Mouse (Mus musculus): Measurements from ENCODE around the gene Lpcat1. TPM values are rescaled to one million over a fixed set of nuclear protein-coding genes. Genes with fewer than 3 reads are reported as not detected.
A peak's percentile ranks its signal among the peaks of the same experiment; 100 is the strongest.

Gene Lpcat1
- polyA plus RNA-seq, 1 experiment from 2014 or later, result 63.5 TPM

GRCm38 (mm10) chr13:73435662-73436061 is 31.3 kb upstream of the Lpcat1 start:
- Histone ChIP-seq H3K9me3 (no peaks in the 10 kb centered on the region), H3K27ac (no peak overlapping the region), H3K4me3 (no peak overlapping the region), H3K27me3 (ENCODE audit: poor library complexity, severe bottlenecking) (no peaks in the 10 kb centered on the region), H3K4me1 (peaks cover 4% of the 10 kb centered on the region), H3K36me3 (replicated peaks) (no peaks in the 10 kb centered on the region)
- WGBS, result 82% methylated on average over 7 of the region's 7 CpGs
- no peak for DNase-seq (ENCODE audit: extremely low spot score, low spot score)

GRCm38 (mm10) chr13:73439057-73439456 is 27.9 kb upstream of the Lpcat1 start:
- DNase-seq (ENCODE audit: extremely low spot score, low spot score), result no peak
- Histone ChIP-seq H3K27me3 (ENCODE audit: poor library complexity, severe bottlenecking) (no peaks in the 10 kb centered on the region), H3K27ac (no peak overlapping the region), H3K9me3 (no peaks in the 10 kb centered on the region), H3K4me1 (peaks cover 4% of the 10 kb centered on the region), H3K4me3 (no peak overlapping the region), H3K36me3 (replicated peaks) (no peaks in the 10 kb centered on the region)
- WGBS, result 59% methylated on average over 9 of the region's 9 CpGs

GRCm38 (mm10) chr13:73441032-73441431 is 26.0 kb upstream of the Lpcat1 start:
- no peaks in the 10 kb centered on the region for H3K36me3 ChIP-seq (replicated peaks)
- 86% methylated on average over 4 of the region's 4 CpGs for WGBS
- no peaks in the 10 kb centered on the region for H3K27me3 ChIP-seq (ENCODE audit: poor library complexity, severe bottlenecking)
- no peak overlapping the region for H3K4me3 ChIP-seq
- no peak for DNase-seq (ENCODE audit: extremely low spot score, low spot score)
- H3K4me1 ChIP-seq, result peaks cover 4% of the 10 kb centered on the region
- H3K27ac ChIP-seq, result no peak overlapping the region
- no peaks in the 10 kb centered on the region for H3K9me3 ChIP-seq

- WGBS, result 92% methylated on average over 5 of the region's 5 CpGs
- H3K4me1 ChIP-seq, result peaks cover 10% of the 10 kb centered on the region
- H3K27ac ChIP-seq, result no peak overlapping the region
- no peaks in the 10 kb centered on the region for H3K27me3 ChIP-seq (ENCODE audit: poor library complexity, severe bottlenecking)
- no peaks in the 10 kb centered on the region for H3K36me3 ChIP-seq (replicated peaks)
- DNase-seq (ENCODE audit: extremely low spot score, low spot score), result no peak
- no peak overlapping the region for H3K4me3 ChIP-seq
- H3K9me3 ChIP-seq, result no peaks in the 10 kb centered on the region
Observed at GRCm38 (mm10) chr13:73441686-73442085, 25.3 kb upstream of the Lpcat1 start.

GRCm38 (mm10) chr13:73442431-73442830 is 24.6 kb upstream of the Lpcat1 start:
- 87% methylated on average over 5 of the region's 5 CpGs for WGBS
- H3K27ac ChIP-seq, result no peak overlapping the region
- no peak for DNase-seq (ENCODE audit: extremely low spot score, low spot score)
- H3K4me1 ChIP-seq, result peaks cover 13% of the 10 kb centered on the region
- H3K36me3 ChIP-seq (replicated peaks), result no peaks in the 10 kb centered on the region
- no peak overlapping the region for H3K4me3 ChIP-seq
- H3K27me3 ChIP-seq (ENCODE audit: poor library complexity, severe bottlenecking), result no peaks in the 10 kb centered on the region
- no peaks in the 10 kb centered on the region for H3K9me3 ChIP-seq

- DNase-seq (ENCODE audit: extremely low spot score, low spot score), result no peak
- Histone ChIP-seq H3K27ac (no peak overlapping the region), H3K27me3 (ENCODE audit: poor library complexity, severe bottlenecking) (no peaks in the 10 kb centered on the region), H3K4me1 (peaks cover 13% of the 10 kb centered on the region), H3K9me3 (no peaks in the 10 kb centered on the region), H3K4me3 (no peak overlapping the region), H3K36me3 (replicated peaks) (no peaks in the 10 kb centered on the region)
- 83% methylated on average over 4 of the region's 4 CpGs for WGBS
Observed at GRCm38 (mm10) chr13:73443093-73443821, 23.7 kb upstream of the Lpcat1 start.

- no peak overlapping the region for H3K4me3 ChIP-seq
- H3K27me3 ChIP-seq (ENCODE audit: poor library complexity, severe bottlenecking), result no peaks in the 10 kb centered on the region
- H3K27ac ChIP-seq, result no peak overlapping the region
- H3K36me3 ChIP-seq (replicated peaks), result no peaks in the 10 kb centered on the region
- DNase-seq (ENCODE audit: extremely low spot score, low spot score), result no peak
- H3K9me3 ChIP-seq, result no peaks in the 10 kb centered on the region
- peaks cover 9% of the 10 kb centered on the region for H3K4me1 ChIP-seq
- WGBS, result 81% methylated on average over 2 of the region's 2 CpGs
Observed at GRCm38 (mm10) chr13:73445087-73445486, 21.9 kb upstream of the Lpcat1 start.

GRCm38 (mm10) chr13:73446076-73446475 is 20.9 kb upstream of the Lpcat1 start:
- Histone ChIP-seq H3K4me1 (peaks cover 9% of the 10 kb centered on the region), H3K27me3 (ENCODE audit: poor library complexity, severe bottlenecking) (no peaks in the 10 kb centered on the region), H3K36me3 (replicated peaks) (no peaks in the 10 kb centered on the region), H3K9me3 (no peaks in the 10 kb centered on the region), H3K27ac (no peak overlapping the region), H3K4me3 (no peak overlapping the region)
- no peak for DNase-seq (ENCODE audit: extremely low spot score, low spot score)
- WGBS, result 94% methylated on average over 2 of the region's 2 CpGs

- H3K9me3 ChIP-seq, result no peaks in the 10 kb centered on the region
- DNase-seq (ENCODE audit: extremely low spot score, low spot score), result no peak
- H3K27ac ChIP-seq, result 0 out of 2 replicates have a peak overlapping the region, but pooled peaks have one; percentile 35
- H3K36me3 ChIP-seq (replicated peaks), result no peaks in the 10 kb centered on the region
- no peak overlapping the region for H3K4me3 ChIP-seq
- 74% methylated on average over 4 of the region's 4 CpGs for WGBS
- H3K4me1 ChIP-seq, result peaks cover 9% of the 10 kb centered on the region
- no peaks in the 10 kb centered on the region for H3K27me3 ChIP-seq (ENCODE audit: poor library complexity, severe bottlenecking)
Observed at GRCm38 (mm10) chr13:73446494-73446893, 20.5 kb upstream of the Lpcat1 start.

- WGBS, result 57% methylated on average over 7 of the region's 7 CpGs
- no peak for DNase-seq (ENCODE audit: extremely low spot score, low spot score)
- Histone ChIP-seq H3K36me3 (replicated peaks) (no peaks in the 10 kb centered on the region), H3K4me1 (peaks cover 9% of the 10 kb centered on the region), H3K27me3 (ENCODE audit: poor library complexity, severe bottlenecking) (no peaks in the 10 kb centered on the region), H3K9me3 (no peaks in the 10 kb centered on the region), H3K27ac (peak overlapping the region; percentile 35; the same call in 1 of the 2 replicates), H3K4me3 (no peak overlapping the region)
Observed at GRCm38 (mm10) chr13:73446943-73447342, 20.1 kb upstream of the Lpcat1 start.

- H3K9me3 ChIP-seq, result no peaks in the 10 kb centered on the region
- DNase-seq (ENCODE audit: extremely low spot score, low spot score), result no peak
- no peaks in the 10 kb centered on the region for H3K36me3 ChIP-seq (replicated peaks)
- H3K4me3 ChIP-seq, result no peak overlapping the region
- H3K27ac ChIP-seq, result no peak overlapping the region
- WGBS, result 89% methylated on average over 2 of the region's 2 CpGs
- no peaks in the 10 kb centered on the region for H3K27me3 ChIP-seq (ENCODE audit: poor library complexity, severe bottlenecking)
- H3K4me1 ChIP-seq, result peaks cover 9% of the 10 kb centered on the region
Observed at GRCm38 (mm10) chr13:73447478-73447877, 19.5 kb upstream of the Lpcat1 start.

GRCm38 (mm10) chr13:73448201-73448600 is 18.8 kb upstream of the Lpcat1 start:
- H3K27ac ChIP-seq, result no peak overlapping the region
- no peak overlapping the region for H3K4me3 ChIP-seq
- H3K27me3 ChIP-seq (ENCODE audit: poor library complexity, severe bottlenecking), result no peaks in the 10 kb centered on the region
- H3K4me1 ChIP-seq, result peaks cover 9% of the 10 kb centered on the region
- WGBS, result 61% methylated on average over 2 of the region's 2 CpGs
- no peaks in the 10 kb centered on the region for H3K9me3 ChIP-seq
- no peak for DNase-seq (ENCODE audit: extremely low spot score, low spot score)
- no peaks in the 10 kb centered on the region for H3K36me3 ChIP-seq (replicated peaks)

GRCm38 (mm10) chr13:73448723-73449122 is 18.3 kb upstream of the Lpcat1 start:
- no peak for DNase-seq (ENCODE audit: extremely low spot score, low spot score)
- 89% methylated on average over 3 of the region's 3 CpGs for WGBS
- Histone ChIP-seq H3K4me3 (no peak overlapping the region), H3K4me1 (peaks cover 9% of the 10 kb centered on the region), H3K27me3 (ENCODE audit: poor library complexity, severe bottlenecking) (no peaks in the 10 kb centered on the region), H3K36me3 (replicated peaks) (no peaks in the 10 kb centered on the region), H3K27ac (no peak overlapping the region), H3K9me3 (no peaks in the 10 kb centered on the region)
